Mouse (Mus musculus): ENCODE results near the gene Slc12a8. TPM values are rescaled to one million over a fixed set of nuclear protein-coding genes. Genes with fewer than 3 reads are reported as not detected.

Slc12a8 gene
- polyA plus RNA-seq, 1 experiment = not detected

DNA sequence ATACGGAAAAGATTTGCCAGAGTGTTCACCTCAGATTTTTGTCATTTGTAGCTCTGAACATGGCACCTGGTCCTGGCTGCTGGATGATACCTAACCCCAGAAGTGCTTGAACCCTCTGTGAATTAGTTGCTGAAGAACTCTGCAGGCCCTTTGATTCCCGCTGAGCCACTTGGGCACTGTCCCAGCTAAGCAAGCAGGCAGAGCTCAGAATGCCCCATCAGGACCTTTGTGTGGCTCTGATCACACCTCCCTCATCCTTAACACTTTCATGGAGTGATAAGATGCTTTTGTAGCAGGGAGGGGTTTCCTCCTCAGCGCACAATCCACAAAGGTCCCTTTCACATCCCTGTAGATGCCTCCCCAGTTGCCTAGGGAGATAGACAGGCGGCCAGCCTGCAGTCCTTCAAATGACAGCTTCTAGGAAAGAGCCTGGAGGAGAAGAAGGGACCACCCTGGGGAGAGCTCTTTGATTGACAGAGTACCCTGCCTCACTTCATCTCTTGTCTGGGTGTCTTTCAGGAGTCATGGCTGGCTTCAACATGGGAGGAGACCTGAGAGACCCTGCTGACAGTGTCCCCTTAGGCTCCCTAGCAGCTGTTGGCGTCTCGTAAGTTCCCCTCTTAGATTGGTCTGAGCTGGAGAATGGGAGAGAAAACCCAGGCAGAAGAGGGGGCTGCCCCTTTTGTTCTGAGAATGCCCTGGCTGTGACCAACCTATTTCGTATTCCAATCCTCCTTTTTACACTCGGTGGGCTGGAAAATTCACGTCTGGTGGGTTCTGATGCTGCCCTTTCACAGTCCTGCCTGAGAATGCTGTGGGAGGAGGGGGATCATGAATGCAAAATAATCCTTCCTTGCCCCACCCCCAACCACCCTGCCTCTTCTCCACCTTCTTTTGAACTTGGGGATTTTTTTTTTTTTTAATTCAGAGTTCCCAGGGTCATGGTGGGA is 88.8 kb downstream of the Slc12a8 start:
- no peak for TF ChIP-seq CTCF (IDR thresholded peaks at IDR 0.05; ENCODE audit: low read depth, low read length)
- TF ChIP-seq POLR2A (IDR thresholded peaks at IDR 0.05; ENCODE audit: borderline replicate concordance, low read depth, low read length) = no peak
- no peak overlapping the region for H3K27ac ChIP-seq (ENCODE audit: insufficient read depth, low read depth, low read length)
- no peaks in the 10 kb centered on the region for H3K4me1 ChIP-seq (ENCODE audit: control insufficient read depth, insufficient read depth, low read length)
- no peak overlapping the region for H3K4me3 ChIP-seq (ENCODE audit: insufficient read depth, low read length)

GRCm38 (mm10) chr16:33606691-33607532 is 89.8 kb downstream of the Slc12a8 start:
- TF ChIP-seq CTCF (IDR thresholded peaks at IDR 0.05; ENCODE audit: low read depth, low read length) = no peak
- no peak for TF ChIP-seq POLR2A (IDR thresholded peaks at IDR 0.05; ENCODE audit: borderline replicate concordance, low read depth, low read length)
- Histone ChIP-seq H3K27ac (ENCODE audit: insufficient read depth, low read depth, low read length) (no peak overlapping the region), H3K4me3 (ENCODE audit: insufficient read depth, low read length) (no peak overlapping the region), H3K4me1 (ENCODE audit: control insufficient read depth, insufficient read depth, low read length) (no peaks in the 10 kb centered on the region)

- no peak overlapping the region for H3K4me3 ChIP-seq (ENCODE audit: insufficient read depth, low read length)
These were observed 92.4 kb downstream of the Slc12a8 start for GRCm38 (mm10) chr16:33609554-33609953.

DNA sequence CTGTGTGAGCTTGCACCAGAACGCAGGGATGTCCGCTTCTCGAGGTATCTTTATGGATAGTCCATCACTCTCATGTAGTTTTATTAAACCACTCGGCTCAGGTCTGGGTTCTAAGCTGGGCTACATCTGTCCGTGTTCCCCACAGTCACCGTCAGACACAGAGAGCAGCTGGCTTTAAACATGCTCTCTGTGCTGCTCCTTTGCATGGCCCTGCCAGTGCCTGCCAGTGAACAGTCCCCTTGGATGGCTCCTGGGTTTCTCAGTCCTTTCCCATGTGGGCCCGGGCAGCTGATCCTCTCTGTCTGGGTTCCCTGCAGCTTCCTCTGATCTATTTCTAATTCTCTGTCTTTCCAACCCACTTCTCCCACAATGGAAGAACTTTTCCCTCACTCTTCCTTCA is 93.3 kb downstream of the Slc12a8 start:
- Histone ChIP-seq H3K27ac (ENCODE audit: insufficient read depth, low read depth, low read length) (no peak overlapping the region), H3K4me1 (ENCODE audit: control insufficient read depth, insufficient read depth, low read length) (no peaks in the 10 kb centered on the region), H3K4me3 (ENCODE audit: insufficient read depth, low read length) (no peak overlapping the region)
- TF ChIP-seq CTCF (IDR thresholded peaks at IDR 0.05; ENCODE audit: low read depth, low read length) (no peak), POLR2A (IDR thresholded peaks at IDR 0.05; ENCODE audit: borderline replicate concordance, low read depth, low read length) (no peak)

More at GRCm38 (mm10) chr16:33609554-33609953, 92.4 kb downstream of the Slc12a8 start:
- TF ChIP-seq POLR2A (IDR thresholded peaks at IDR 0.05; ENCODE audit: borderline replicate concordance, low read depth, low read length) = no peak
- no peak for TF ChIP-seq CTCF (IDR thresholded peaks at IDR 0.05; ENCODE audit: low read depth, low read length)
- Histone ChIP-seq H3K4me1 (ENCODE audit: control insufficient read depth, insufficient read depth, low read length) (no peaks in the 10 kb centered on the region), H3K27ac (ENCODE audit: insufficient read depth, low read depth, low read length) (no peak overlapping the region)

DNA sequence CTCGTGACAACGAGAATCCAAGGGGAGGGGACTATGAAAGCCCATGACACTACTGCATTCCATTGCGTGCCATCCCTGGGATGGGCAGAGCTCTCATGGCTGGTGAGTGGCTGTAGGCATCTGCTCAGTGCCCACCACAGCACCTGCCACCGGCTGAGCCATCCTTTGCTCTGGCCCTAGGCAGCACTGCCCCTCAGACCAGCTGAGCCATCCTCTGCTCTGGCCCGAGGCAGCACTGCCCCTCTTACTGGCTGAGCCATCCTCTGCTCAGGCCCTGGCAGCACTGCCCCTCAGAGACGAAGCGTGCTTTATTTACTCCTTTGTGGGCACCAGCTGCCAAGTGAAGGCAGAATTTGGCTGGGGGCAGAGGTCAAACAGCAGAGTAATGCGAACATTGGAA is 94.2 kb downstream of the Slc12a8 start:
- Histone ChIP-seq H3K4me1 (ENCODE audit: control insufficient read depth, insufficient read depth, low read length) (no peaks in the 10 kb centered on the region), H3K4me3 (ENCODE audit: insufficient read depth, low read length) (no peak overlapping the region), H3K27ac (ENCODE audit: insufficient read depth, low read depth, low read length) (no peak overlapping the region)
- no peak for TF ChIP-seq POLR2A (IDR thresholded peaks at IDR 0.05; ENCODE audit: borderline replicate concordance, low read depth, low read length)
- no peak for TF ChIP-seq CTCF (IDR thresholded peaks at IDR 0.05; ENCODE audit: low read depth, low read length)

DNA sequence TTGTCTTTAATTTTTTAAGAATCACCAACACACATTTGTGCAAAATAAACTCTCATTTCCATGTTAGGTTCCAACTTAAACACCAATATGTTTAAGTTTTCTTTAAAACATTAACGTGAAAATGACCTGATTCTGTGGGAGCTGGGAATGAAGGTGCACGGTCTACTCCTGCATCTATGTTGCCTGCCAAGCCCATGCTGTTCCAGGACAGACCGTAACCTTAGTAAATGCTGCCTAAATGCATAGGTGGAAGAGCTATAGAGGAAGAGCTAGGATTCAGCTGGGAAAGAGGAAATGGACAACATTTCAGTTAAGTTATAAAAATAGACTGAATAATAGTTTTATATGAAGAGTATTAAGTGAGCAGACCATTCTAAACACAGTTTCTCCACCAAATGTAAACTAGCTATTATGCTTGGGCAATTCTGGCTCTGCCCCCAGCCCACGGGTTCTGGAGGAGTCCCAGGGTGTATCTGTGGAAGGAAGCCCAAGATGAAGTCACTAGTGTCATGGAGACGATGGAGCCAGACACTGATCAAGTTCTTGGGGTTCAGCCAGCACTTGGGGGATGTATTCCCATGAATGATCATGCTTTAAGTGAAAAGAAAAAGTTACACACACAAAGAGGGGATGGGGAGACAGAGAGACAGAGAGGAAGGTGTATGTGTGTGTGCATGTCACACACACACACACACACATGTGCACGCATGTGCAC is 95.1 kb downstream of the Slc12a8 start:
- H3K27ac ChIP-seq (ENCODE audit: insufficient read depth, low read depth, low read length) = no peak overlapping the region
- no peak for TF ChIP-seq CTCF (IDR thresholded peaks at IDR 0.05; ENCODE audit: low read depth, low read length)
- no peak for TF ChIP-seq POLR2A (IDR thresholded peaks at IDR 0.05; ENCODE audit: borderline replicate concordance, low read depth, low read length)
- no peaks in the 10 kb centered on the region for H3K4me1 ChIP-seq (ENCODE audit: control insufficient read depth, insufficient read depth, low read length)
- H3K4me3 ChIP-seq (ENCODE audit: insufficient read depth, low read length) = no peak overlapping the region

GRCm38 (mm10) chr16:33615986-33616385 is 98.9 kb downstream of the Slc12a8 start:
- Histone ChIP-seq H3K4me3 (ENCODE audit: insufficient read depth, low read length) (no peak overlapping the region), H3K4me1 (ENCODE audit: control insufficient read depth, insufficient read depth, low read length) (no peaks in the 10 kb centered on the region), H3K27ac (ENCODE audit: insufficient read depth, low read depth, low read length) (no peak overlapping the region)
- no peak for TF ChIP-seq CTCF (IDR thresholded peaks at IDR 0.05; ENCODE audit: low read depth, low read length)
- TF ChIP-seq POLR2A (IDR thresholded peaks at IDR 0.05; ENCODE audit: borderline replicate concordance, low read depth, low read length) = no peak

GRCm38 (mm10) chr16:33621836-33622235 is 104.7 kb downstream of the Slc12a8 start:
- no peak overlapping the region for H3K4me3 ChIP-seq (ENCODE audit: insufficient read depth, low read length)
- no peaks in the 10 kb centered on the region for H3K4me1 ChIP-seq (ENCODE audit: control insufficient read depth, insufficient read depth, low read length)
- TF ChIP-seq CTCF (IDR thresholded peaks at IDR 0.05; ENCODE audit: low read depth, low read length) (no peak), POLR2A (IDR thresholded peaks at IDR 0.05; ENCODE audit: borderline replicate concordance, low read depth, low read length) (no peak)
- no peak overlapping the region for H3K27ac ChIP-seq (ENCODE audit: insufficient read depth, low read depth, low read length)

- Histone ChIP-seq H3K4me1 (ENCODE audit: control insufficient read depth, insufficient read depth, low read length) (no peaks in the 10 kb centered on the region), H3K4me3 (ENCODE audit: insufficient read depth, low read length) (no peak overlapping the region), H3K27ac (ENCODE audit: insufficient read depth, low read depth, low read length) (no peak overlapping the region)
- TF ChIP-seq CTCF (IDR thresholded peaks at IDR 0.05; ENCODE audit: low read depth, low read length) (no peak), POLR2A (IDR thresholded peaks at IDR 0.05; ENCODE audit: borderline replicate concordance, low read depth, low read length) (no peak)
These were observed 107.5 kb downstream of the Slc12a8 start for GRCm38 (mm10) chr16:33624586-33624985.
